Mouse (Mus musculus) heart, embryonic 14.5 days (tissue): ENCODE measurements at regions not wholly inside any gene's neighbourhood (a gene's known extent, or its start where the extent isn't known, plus 50 kb on each side); places are given as distances from the start of the nearest gene placed in this dataset.

ENCODE experiments used
- ATAC-seq: fragments of 200-750 bp; cut with Nextera tagmentation; 2 replicates; pipeline ENCODE4 v1.8.0; 2017; ENCODE audit warnings: low read depth, moderate TSS enrichment; ENCODE audit not compliant: insufficient number of reproducible peaks, insufficient read depth, low FRiP score
- H3K27ac ChIP-seq, 2 experiments: fragments of 200-500 bp in 1 of 2; fragments of 300-500 bp in 1 of 2; sonication (generic) in 1 of 2; replicated peaks in 1 of 2; 2 replicates each; pipeline ENCODE4 v1.5.1; 2012 to 2014; ENCODE audit warnings: low read depth in 2 of 2, low read length in 2 of 2, control low read depth in 1 of 2, mild to moderate bottlenecking in 1 of 2, mixed read lengths in 1 of 2; ENCODE audit not compliant: control insufficient read depth in 1 of 2, insufficient read depth in 1 of 2
- H3K27me3 ChIP-seq: fragments of 300-500 bp; sonication (generic); 2 replicates; pipeline ENCODE4 v1.6.1; 2014; ENCODE audit warnings: mild to moderate bottlenecking, low read length, control low read depth; ENCODE audit not compliant: control insufficient read depth, insufficient read depth
- H3K36me3 ChIP-seq: fragments of 300-500 bp; sonication (generic); 2 replicates; pipeline ENCODE4 v1.6.1; 2014; ENCODE audit warnings: mild to moderate bottlenecking, control low read depth, low read length, mixed read lengths; ENCODE audit not compliant: control insufficient read depth, insufficient read depth
- H3K4me1 ChIP-seq, 2 experiments: fragments of 200-500 bp in 1 of 2; fragments of 300-500 bp in 1 of 2; sonication (generic) in 1 of 2; 2 replicates each; pipeline ENCODE4 v1.6.1; 2012 to 2014; ENCODE audit warnings: low read length in 2 of 2, control low read depth in 1 of 2, mixed read lengths in 1 of 2; ENCODE audit not compliant: control insufficient read depth in 2 of 2, insufficient read depth in 2 of 2
- H3K4me2 ChIP-seq: fragments of 300-500 bp; sonication (generic); 2 replicates; pipeline ENCODE4 v1.6.1; 2014; ENCODE audit warnings: mild to moderate bottlenecking, low read length
- H3K4me3 ChIP-seq, 2 experiments: fragments of 200-500 bp in 1 of 2; fragments of 300-500 bp in 1 of 2; sonication (generic) in 1 of 2; 2 replicates each; pipeline ENCODE4 v1.5.1; 2012 to 2014; ENCODE audit warnings: low read length in 2 of 2, mild to moderate bottlenecking in 2 of 2, control low read depth in 1 of 2, low read depth in 1 of 2, moderate library complexity in 1 of 2; ENCODE audit not compliant: control insufficient read depth in 1 of 2, insufficient read depth in 1 of 2
- H3K9ac ChIP-seq: fragments of 300-500 bp; sonication (generic); 2 replicates; pipeline ENCODE4 v1.6.1; 2014; ENCODE audit warnings: mild to moderate bottlenecking, low read length
- H3K9me3 ChIP-seq: fragments of 300-500 bp; sonication (generic); 2 replicates; pipeline ENCODE4 v1.6.1; 2016; ENCODE audit warnings: low read length, control low read depth; ENCODE audit not compliant: control insufficient read depth
- WGBS: fragments of 180-500 bp; shearing (Covaris S2); extraction: QIAGEN DNeasy Blood & Tissue Kit; methylation state at CpG from one replicate; pipeline ENCODE4 v1.1.7; 2014; 5-methylcytosine and 5-hydroxymethylcytosine counted together

DNA sequence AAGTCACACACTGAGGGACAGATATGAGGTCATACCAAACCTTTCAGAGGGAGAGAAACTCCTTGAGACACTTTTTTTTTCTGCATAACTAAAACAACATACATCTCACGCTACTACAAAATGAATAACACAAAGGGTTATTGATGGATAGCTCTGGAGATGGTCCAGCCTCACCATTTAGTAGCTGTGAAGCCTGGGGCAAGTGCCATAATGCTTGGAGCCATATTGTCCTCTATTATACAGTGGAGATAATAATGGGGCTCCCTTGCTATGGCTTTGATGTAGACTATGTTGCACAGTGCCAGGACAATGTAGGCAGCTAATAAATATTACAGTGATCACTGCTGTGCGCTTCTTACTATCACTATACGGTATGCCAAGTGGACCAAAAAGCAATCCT, 168.3 kb downstream of the Nedd1 start:
- no peak overlapping the region for H3K4me2 ChIP-seq
- 78% methylated on average over 3 of the region's 3 CpGs for WGBS
- H3K4me3 ChIP-seq = no peak overlapping the region
- H3K9ac ChIP-seq = no peak overlapping the region
- H3K9me3 ChIP-seq = no peaks in the 10 kb centered on the region
- no peak for ATAC-seq
- H3K36me3 ChIP-seq = no peaks in the 10 kb centered on the region
- H3K27me3 ChIP-seq = no peaks in the 10 kb centered on the region
- H3K27ac ChIP-seq = no peak overlapping the region
- H3K4me1 ChIP-seq = no peaks in the 10 kb centered on the region

DNA sequence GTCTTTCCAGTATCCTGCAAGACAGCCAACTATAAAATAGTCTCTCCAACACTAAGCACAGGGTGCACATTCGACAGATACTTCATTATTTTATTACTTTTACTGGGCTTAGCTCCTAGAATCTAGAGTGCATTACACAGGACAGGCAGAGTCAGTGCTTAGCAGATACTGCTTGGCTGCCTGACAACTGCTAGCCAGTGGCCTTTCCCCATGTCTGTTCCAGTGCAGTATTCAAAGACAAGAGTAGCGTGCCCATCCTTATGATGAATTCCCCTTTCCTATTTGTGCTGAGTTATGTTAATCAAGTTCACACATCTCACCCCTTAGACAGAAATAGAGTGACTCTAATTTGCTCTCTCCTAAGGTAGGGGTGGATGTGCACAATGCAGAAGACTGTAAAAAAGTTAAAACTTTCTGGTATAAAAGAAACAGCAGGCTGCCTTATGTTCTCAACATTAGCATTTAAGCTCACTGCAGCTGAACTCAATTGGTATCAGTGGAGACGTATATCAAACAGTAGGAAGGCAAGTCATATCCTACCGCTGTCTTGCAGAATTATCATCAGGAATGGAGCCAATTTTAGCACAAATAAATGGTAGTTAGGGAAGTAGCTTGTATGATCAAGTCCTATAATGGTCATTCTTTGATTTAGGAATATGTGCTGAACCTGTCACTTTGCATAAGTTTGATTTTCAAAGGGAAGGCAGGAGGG, 173.2 kb downstream of the Nedd1 start:
- Histone ChIP-seq H3K9me3 (no peaks in the 10 kb centered on the region), H3K4me1 (no peaks in the 10 kb centered on the region), H3K4me3 (no peak overlapping the region), H3K9ac (no peak overlapping the region), H3K27me3 (no peaks in the 10 kb centered on the region), H3K36me3 (no peaks in the 10 kb centered on the region), H3K27ac (no peak overlapping the region), H3K4me2 (no peak overlapping the region)
- 59% methylated on average over 4 of the region's 4 CpGs for WGBS
- no peak for ATAC-seq

DNA sequence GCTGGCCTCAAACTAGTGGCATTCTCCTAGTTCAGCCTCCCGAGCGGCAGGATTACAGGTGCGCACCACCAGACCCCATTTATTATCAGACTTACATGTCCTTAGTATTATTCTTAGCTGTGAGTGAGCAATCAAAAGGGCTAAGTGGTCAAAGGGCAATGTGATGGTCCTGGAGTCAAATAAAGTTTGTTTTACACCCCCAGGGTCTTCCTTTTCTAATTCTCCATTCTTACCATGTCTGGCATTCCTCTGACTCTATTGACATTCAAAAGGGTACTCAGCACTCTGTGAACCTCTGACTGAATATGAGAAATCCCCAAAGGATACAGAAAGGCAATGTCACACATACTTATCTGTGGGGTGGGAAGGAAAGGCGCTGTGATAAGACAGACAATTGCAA, 183.8 kb downstream of the Nedd1 start:
- Histone ChIP-seq H3K4me3 (no peak overlapping the region), H3K4me2 (no peak overlapping the region), H3K9ac (no peak overlapping the region), H3K4me1 (no peaks in the 10 kb centered on the region), H3K36me3 (no peaks in the 10 kb centered on the region), H3K27ac (no peak overlapping the region), H3K9me3 (no peaks in the 10 kb centered on the region), H3K27me3 (no peaks in the 10 kb centered on the region)
- 77% methylated on average over 4 of the region's 4 CpGs for WGBS
- no peak for ATAC-seq

DNA sequence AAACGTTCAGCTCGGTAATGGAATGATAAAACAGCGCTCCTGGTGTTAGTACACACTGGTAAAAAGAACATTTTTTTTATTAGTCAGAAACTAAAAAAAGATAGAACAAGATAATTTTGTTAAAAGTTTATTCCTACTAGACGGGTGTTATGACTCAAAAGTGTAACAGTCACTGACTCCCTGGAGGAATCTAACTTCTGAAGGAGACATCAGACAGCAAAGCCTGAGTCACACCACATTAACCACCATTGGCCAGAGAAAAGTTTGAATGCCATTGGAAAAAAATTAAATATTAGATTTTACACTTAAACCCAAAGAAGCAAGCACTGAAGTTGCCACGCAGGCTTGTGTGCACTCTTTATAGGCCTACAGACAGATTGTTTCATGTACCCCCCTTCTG, 205.3 kb downstream of the Nedd1 start:
- 79% methylated on average over 5 of the region's 5 CpGs for WGBS
- no peak overlapping the region for H3K4me2 ChIP-seq
- no peaks in the 10 kb centered on the region for H3K4me1 ChIP-seq
- H3K27me3 ChIP-seq = no peaks in the 10 kb centered on the region
- ATAC-seq = no peak
- H3K4me3 ChIP-seq = no peak overlapping the region
- no peaks in the 10 kb centered on the region for H3K9me3 ChIP-seq
- no peak overlapping the region for H3K27ac ChIP-seq
- H3K36me3 ChIP-seq = no peaks in the 10 kb centered on the region
- H3K9ac ChIP-seq = no peak overlapping the region

DNA sequence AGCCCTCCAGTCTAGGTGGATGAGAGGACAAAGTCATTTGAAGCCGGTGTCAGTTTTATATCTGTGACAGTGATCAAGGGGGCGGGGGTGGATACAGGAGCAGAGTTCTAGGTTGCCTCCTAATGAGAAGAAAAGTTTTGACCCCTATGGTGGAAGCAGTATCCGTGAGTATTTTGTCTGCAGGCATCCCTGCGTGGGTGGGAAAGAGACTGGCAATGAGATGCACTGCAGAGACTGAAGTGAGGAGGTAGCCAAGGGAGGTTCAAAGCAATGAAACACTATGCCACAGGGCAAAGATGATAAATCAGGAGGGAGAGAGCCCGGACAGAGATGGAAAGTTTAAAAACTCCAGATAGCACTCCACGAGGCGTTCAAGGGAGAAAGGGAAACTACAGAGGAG, 210.5 kb downstream of the Nedd1 start:
- Histone ChIP-seq H3K36me3 (no peaks in the 10 kb centered on the region), H3K4me3 (no peak overlapping the region), H3K9me3 (no peaks in the 10 kb centered on the region), H3K9ac (no peak overlapping the region), H3K27me3 (no peaks in the 10 kb centered on the region), H3K4me1 (no peaks in the 10 kb centered on the region), H3K4me2 (no peak overlapping the region), H3K27ac (no peak overlapping the region)
- no peak for ATAC-seq
- 52% methylated on average over 7 of the region's 7 CpGs for WGBS

DNA sequence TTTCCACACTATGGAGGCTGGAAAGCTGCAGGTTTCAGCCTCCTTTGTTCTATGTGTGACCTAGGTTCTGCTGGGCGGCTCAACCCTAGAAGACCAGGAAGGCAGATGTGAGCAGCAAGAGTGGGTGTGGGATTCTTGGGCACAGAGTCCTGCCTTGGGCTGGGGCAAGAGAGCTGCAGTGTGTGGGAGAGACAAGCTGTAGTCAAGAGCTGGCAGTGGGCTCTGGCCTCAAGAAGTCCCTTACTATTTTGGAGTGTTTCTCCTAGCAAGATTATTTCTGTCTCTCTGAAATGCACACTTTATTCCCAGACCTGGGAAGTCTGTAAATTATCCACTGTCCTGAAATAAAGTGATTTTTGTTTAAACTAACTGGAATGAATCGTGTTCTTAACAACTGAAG, 211.5 kb downstream of the Nedd1 start:
- ATAC-seq = no peak
- Histone ChIP-seq H3K9me3 (no peaks in the 10 kb centered on the region), H3K4me1 (no peaks in the 10 kb centered on the region), H3K4me3 (no peak overlapping the region), H3K27me3 (no peaks in the 10 kb centered on the region), H3K9ac (no peak overlapping the region), H3K36me3 (no peaks in the 10 kb centered on the region), H3K4me2 (no peak overlapping the region), H3K27ac (no peak overlapping the region)
- 83% methylated on average over 2 of the region's 2 CpGs for WGBS

DNA sequence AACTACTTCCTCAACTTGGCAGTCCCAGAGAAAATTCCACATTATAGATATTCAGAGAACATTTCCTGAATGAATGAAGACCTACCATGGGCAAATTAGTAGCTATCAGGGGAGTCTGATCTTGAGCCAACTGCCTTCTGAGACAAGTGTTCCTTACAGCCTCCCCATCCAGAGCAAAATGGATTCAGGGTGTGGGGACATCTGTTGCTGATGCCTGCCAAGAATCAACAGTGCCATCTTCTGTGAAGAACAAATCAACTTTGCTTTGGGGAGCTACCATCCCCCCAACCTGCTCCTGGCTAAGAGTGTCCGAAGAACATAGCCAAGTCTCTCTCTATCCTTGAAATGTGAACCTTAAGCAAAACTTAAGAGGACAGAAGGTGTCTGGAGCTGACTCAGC, 217.9 kb downstream of the Nedd1 start:
- Histone ChIP-seq H3K4me1 (no peaks in the 10 kb centered on the region), H3K4me3 (no peak overlapping the region), H3K4me2 (no peak overlapping the region), H3K27ac (no peak overlapping the region), H3K9me3 (no peaks in the 10 kb centered on the region), H3K9ac (no peak overlapping the region), H3K27me3 (no peaks in the 10 kb centered on the region), H3K36me3 (no peaks in the 10 kb centered on the region)
- no peak for ATAC-seq
- WGBS = 80% methylated on average over 1 of the region's 1 CpGs

DNA sequence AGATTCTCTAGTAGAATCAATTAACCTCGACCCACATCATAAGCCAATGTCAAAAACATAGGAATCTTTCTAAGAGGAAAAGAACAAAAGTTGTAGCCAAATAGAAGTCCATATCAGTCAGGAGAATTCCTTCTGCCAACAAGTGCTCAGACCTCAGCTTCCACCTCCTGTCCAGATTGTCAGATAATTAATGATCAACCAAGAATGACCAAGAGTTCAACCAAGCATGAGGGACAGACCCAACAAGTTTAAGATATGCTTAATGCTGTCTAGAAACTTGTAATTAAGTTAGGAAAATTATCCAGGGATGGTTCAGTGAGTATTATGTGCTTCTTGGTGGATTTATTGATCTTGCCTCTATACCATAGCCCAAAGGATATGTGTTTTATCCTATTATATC, 238.6 kb downstream of the Nedd1 start:
- 57% methylated on average over 1 of the region's 1 CpGs for WGBS
- no peak for ATAC-seq
- no peaks in the 10 kb centered on the region for H3K27me3 ChIP-seq
- H3K4me1 ChIP-seq = no peaks in the 10 kb centered on the region
- no peak overlapping the region for H3K4me3 ChIP-seq
- H3K9ac ChIP-seq = no peak overlapping the region
- H3K27ac ChIP-seq = no peak overlapping the region
- peaks cover 11% of the 10 kb centered on the region for H3K9me3 ChIP-seq
- no peaks in the 10 kb centered on the region for H3K36me3 ChIP-seq
- H3K4me2 ChIP-seq = no peak overlapping the region
